Mouse (Mus musculus): Measurements from ENCODE around the gene Smyd5. TPM values are rescaled to one million over a fixed set of nuclear protein-coding genes. Genes with fewer than 3 reads are reported as not detected.

Smyd5 gene
- total RNA-seq, 2 experiments from 2014 or later, result 6.5 to 8.7 TPM

DNA sequence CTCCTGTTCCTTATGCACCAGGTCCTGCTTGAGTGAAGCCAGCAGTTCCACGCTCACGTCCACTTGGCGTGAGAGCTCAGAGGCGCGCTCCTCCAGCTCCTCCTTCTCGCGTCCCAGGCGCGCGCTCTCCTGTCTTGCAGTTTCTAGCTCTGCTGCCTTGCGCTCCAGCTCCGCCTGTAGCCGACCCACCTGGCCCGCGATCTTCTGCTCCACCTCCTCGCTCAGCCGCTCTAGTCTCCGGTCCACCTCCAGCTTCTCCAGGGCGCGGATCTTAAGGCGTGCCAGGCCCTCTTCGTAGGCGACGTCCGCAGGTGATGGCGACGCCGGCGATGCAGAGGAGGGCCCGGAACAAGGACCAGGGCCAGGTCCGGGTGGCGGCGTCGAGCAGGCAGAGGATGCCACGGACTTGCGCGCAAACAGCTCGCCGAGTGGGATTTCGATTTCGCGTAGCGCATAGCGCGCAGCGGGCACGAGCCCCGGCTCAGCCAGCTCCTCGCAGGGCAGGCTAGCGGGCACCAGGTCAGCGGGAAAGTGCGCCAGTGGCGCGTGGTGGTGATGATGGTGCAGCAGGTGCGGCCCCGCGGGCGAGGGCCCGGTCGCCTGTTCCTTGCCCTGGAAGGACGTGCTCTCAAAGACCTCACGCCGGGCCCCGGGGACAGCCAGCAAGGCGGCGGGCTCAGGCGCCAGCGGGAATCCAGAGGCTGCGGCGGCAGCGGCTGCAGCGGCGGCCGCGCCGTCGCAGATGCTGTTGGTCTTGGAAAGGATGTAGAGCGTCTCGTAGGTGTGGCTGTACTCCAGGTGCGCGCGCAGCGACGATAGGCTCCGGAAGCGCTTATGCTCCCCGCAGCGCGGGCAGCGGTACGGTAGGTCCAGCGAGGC is 52.3 kb downstream of the Smyd5 start:
- intact Hi-C loops (cut with DNase I), result no loop called here
- DNase-seq (ENCODE audit: low spot score), result no peak

DNA sequence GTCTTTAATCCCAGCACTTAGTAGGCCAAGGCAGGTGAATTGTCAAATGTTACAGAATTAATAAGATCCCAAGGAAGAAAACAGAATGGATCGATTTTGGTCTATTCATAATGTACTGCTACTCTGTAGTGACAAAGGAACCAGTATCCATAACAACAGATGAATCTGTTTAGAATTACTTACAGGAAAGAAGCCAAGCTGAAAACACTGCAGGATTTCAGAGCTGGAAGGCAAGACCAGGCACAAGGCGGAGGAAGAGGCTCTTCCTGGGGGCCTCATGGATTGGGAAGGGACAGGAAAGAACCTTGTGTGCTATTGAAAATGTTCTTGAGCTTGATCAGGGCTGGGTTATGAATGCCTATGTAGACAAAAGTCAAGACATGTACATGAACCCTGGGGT is 53.9 kb downstream of the Smyd5 start:
- DNase-seq (ENCODE audit: low spot score), result no peak
- intact Hi-C loops (cut with DNase I), result no loop called here

DNA sequence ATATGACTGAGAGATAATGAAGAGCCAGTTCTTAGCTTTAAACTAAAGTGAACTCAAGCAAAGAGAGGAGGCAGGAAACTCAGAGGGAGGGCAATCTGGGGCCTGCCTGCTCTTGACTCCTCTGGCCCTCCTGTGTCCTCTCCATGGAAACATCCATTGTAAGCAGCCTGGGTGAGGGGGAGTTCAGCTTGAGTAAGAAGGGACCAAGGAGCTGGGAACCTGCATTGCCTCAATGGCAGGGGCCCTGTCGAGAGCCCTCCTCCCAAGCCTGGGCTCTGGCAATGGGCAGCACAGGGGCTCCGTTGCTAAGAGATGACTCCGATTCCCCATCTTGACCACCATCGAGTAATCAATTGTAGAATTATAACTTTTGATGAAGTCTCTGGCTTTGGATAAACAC is 56.7 kb downstream of the Smyd5 start:
- intact Hi-C loops (cut with DNase I), result no loop called here
- DNase-seq (ENCODE audit: low spot score), result no peak

DNA sequence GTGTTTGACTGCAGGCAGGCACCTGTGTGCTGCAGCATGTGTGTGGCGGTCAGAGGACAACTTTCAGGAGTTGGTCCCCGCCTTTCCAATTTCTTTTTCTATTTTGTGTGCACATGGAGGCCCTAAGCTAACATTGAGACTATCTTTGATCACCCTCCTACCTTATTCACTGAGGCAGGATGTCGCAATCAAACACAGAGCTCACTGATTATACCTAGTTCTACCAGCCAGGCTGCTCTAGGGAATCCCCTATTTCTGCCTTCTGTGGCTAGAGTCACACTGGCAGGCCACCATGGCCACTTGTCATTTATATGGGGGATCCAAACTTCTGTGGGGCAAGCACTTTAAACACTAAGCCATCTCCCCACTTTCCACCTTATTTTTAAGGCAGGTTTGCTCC is 57.9 kb downstream of the Smyd5 start:
- intact Hi-C loops (cut with DNase I), result no loop called here
- no peak for DNase-seq (ENCODE audit: low spot score)

DNA sequence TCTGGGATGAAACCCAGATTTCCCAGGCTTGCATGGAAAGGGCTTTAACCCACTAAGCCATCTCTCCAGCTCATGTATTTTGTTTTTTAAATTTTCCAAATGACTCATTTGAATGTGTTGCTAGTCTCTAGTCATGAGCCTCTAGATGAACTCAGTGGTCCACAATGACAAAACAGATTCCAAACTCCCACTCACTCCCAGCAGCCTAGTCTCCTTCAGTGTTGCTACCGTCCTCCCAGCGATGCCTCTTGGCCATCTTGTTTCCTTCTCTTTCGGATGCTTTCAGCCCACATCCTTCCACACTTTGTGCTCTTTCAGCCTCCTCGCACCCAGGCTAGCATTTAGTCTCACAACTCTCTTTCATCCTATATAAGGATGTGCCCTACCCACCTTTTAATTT is 58.5 kb downstream of the Smyd5 start:
- intact Hi-C loops (cut with DNase I), result no loop called here
- no peak for DNase-seq (ENCODE audit: low spot score)

DNA sequence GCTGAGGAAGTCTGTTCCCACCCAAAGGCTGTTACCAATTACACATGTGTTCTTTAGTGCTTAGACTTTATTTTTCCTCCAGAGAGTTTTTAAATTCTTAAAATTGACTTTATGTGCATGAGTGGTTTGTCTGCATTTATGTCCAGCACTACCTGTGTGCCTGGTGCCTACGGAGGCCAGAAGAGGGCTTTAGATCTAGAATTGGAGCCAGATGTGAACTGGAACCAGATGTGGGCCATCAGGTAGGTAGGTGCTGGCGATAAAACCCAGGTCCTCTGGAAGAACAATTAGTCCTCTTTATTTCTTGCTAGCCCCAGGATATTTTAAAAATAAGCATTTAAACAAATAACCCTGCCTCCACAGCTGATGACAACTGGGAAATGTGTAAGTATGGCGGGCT is 59.8 kb downstream of the Smyd5 start:
- intact Hi-C loops (cut with DNase I), result no loop called here
- no peak for DNase-seq (ENCODE audit: low spot score)

Other genes with a start within 250 kb of the Smyd5 start
- not detected for gene Emx1, start 244.6 kb upstream of the Smyd5 start, total RNA-seq (2021)
- gene Sfxn5, start 98.6 kb upstream of the Smyd5 start, total RNA-seq (2021), result 1 to 10 TPM; 4.6 to 4.8 TPM
- gene Rab11fip5, start 57.4 kb upstream of the Smyd5 start, total RNA-seq (2021), result 10 to 100 TPM; 59.9 to 68.6 TPM
- not detected for gene Noto, start 8.1 kb upstream of the Smyd5 start, total RNA-seq (2021)
- gene Cct7, start 19.5 kb downstream of the Smyd5 start, total RNA-seq (2021), result 100 to 1,000 TPM; 133 to 151 TPM
- gene Pradc1, start 20.0 kb downstream of the Smyd5 start, total RNA-seq (2021), result 10 to 100 TPM; 10.2 to 13.8 TPM
- not detected for gene Fbxo41, start 71.0 kb downstream of the Smyd5 start, total RNA-seq (2021)
- gene Egr4, start 81.6 kb downstream of the Smyd5 start, total RNA-seq (2021), result not detected
- 1 to 10 TPM; 2.1 to 2.2 TPM for gene Alms1, start 155.5 kb downstream of the Smyd5 start, total RNA-seq (2021)

Data from heart, postnatal 25 days (tissue).